Comparison of ENCODE assay signal across 1 mouse cellular context in genomic region chr6:148944767-148945508, GRCm38 (mm10).
TF ChIP-seq lines count a peak whose summit lies in the region.

No protein-coding gene starts in this region.

TF ChIP-seq in CH12.LX, 34 proteins besides CTCF, POLR2A, EP300 and RAD21 (continued from another document):
- no peak; the same call in 1 of the 2 replicates for TF ChIP-seq MAX (IDR thresholded peaks at IDR 0.05; ENCODE audit: low read length)
- peak; percentile 10; the same call in 1 of the 2 replicates for TF ChIP-seq MXI1 (IDR thresholded peaks at IDR 0.05; ENCODE audit: low read depth, low read length)
- TF ChIP-seq USF1 (IDR thresholded peaks at IDR 0.05; ENCODE audit: low read depth, low read length) = no peak
- no peak for TF ChIP-seq ETS1 (conservative IDR thresholded peaks at IDR 0.05; ENCODE audit: low read depth, low read length)
- peak; percentile 92 for TF ChIP-seq UBTF (IDR thresholded peaks at IDR 0.05; ENCODE audit: low read depth, low read length)
- no peak for TF ChIP-seq ZMIZ1 (IDR thresholded peaks at IDR 0.05; ENCODE audit: low read depth, low read length)
- TF ChIP-seq ZNF384 (IDR thresholded peaks at IDR 0.05; ENCODE audit: low read depth, low read length) = peak; percentile 78
